Mouse (Mus musculus) megakaryocyte, embryonic 14.5 days (primary cell): ENCODE results near the gene Adamtsl1.

ENCODE experiments used
- FLI1 ChIP-seq: IDR thresholded peaks from 2 replicates; pipeline ENCODE4 v1.6.1; 2012; ENCODE audit warnings: low read length, inconsistent platforms, mixed read lengths
- GATA1 ChIP-seq: IDR thresholded peaks from 3 replicates; pipeline ENCODE4 v1.6.1; 2012; ENCODE audit warnings: mixed read lengths, low read length, inconsistent platforms, borderline replicate concordance

GRCm38 (mm10) chr4:86273703-86274355 is 759.9 kb downstream of the Adamtsl1 start:
- no peak for TF ChIP-seq GATA1
- no peak for TF ChIP-seq FLI1
